Mouse (Mus musculus) right cerebral cortex, postnatal 10 days (tissue): ENCODE results near the gene Gm20388.
"Not testable (repeated sequence)": the region's sequence is repeated elsewhere in the genome, so short reads cannot be mapped to it uniquely, and the experiment has no call there.

ENCODE experiments used
- DNase-seq, 2 experiments: peaks; one replicate each; pipeline ENCODE4 v3.0.0; 2021; ENCODE audit warnings: low spot score in 2 of 2

Gm20388 gene

DNA sequence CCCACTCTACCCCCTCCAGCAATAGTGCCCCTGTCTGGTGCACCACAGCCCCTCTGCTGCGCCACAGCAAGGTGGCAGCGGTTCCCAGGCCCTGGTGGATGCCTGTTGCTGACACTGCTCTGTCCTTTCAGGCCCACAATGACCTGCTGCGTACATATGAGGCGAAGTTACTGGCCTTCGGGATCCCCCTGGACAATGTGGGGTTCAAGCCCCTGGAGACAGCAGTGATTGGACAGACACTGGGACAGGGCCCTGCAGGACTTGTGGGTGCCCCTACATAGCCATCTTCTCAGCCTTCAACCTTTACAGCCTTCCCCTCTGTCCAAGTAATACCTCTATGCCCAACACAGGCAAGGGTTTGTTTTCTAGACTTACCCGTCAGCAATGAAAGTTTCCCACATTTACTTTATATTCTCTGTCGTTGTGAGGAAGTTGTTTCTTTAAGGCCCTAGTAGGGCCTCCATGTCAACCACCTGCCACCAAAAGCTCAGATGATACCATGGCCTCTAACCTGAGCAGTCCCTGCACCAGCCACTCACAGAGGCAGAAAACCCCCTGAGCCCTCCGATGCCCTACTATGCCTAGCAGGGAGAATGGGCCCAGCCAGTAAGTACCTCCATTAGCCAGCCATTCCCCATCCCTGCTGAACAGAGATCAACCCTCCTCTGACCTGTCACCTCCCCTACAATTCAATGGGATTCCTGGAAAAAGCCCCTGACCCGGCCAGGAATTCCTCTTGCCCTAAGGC lies 3625.8 kb downstream of the Gm20388 start:
- no peak for DNase-seq

DNA sequence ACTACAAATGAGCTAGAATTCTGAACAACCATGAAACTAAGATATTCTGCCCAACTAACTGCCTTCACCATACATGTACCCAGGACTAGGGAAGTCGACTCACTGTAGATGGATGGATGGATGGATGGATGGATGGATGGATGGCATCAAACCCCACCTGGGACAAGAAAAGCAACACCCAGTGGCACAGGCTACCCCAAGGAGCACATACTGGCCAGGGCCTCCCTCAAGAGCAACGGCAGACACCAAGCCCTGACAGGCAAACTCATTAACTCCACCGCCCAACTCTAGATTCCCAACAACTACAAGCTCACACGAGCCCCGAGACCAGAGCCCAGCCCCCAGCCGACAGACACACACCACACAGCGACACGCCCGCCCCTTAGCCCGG lies 3626.3 kb downstream of the Gm20388 start:
- no peak for DNase-seq

DNA sequence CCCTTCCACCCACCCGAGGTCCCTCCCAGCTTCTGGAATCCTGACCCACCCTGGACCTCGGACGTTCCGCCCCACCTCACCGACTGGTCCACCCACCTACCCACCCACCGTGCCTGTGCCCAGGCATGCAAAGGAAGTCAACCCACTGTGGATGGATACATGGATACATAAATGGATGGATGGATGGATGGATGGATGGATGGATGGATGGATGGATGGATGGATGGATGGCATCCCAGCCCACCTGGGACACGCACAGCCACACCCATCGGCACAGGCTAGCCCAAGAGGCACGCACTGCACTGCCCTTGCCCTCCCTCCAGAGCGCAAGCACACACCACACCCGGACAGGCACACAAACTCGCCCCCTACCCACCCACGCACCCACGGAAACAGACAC lies 3627.0 kb downstream of the Gm20388 start:
- peak; percentile 51 to 80 for DNase-seq

DNA sequence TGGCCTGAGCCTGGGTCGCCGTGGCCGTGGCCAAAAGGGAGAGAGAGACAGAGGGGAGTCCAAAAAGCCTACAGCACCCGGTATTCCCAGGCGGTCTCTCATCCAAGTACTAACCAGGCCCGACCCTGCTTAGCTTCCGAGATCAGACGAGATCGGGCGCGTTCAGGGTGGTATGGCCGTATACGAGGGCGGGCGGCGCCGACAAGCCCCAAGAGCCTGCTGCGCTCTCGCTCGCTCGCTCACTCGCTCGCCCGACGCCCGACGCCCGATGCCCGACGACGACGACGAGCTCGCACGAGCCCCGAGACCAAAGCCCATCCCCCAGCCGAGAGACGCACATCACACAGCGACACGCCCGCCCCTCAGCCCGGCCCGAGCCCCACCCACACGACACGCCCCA lies 3653.6 kb downstream of the Gm20388 start:
- DNase-seq: not testable (repeated sequence)

DNA sequence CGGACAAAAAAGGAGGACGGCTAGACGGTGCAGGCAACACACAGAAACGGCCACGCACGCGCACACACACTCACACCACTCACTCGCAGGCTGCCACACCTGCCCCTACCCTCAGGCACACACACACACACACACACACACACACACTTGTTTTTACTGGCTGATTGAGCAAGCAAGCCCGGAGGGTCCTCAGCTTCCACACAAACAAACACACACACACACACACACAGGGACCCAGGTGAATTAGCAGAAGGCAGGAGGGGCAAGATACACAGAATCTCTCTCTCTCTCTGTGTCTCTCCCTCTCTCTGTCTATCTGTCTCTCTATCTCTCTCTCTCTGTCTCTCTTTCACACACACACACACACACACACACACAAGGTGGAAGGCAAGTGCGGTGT lies 3664.7 kb downstream of the Gm20388 start:
- DNase-seq: peak; percentile 30 to 39

DNA sequence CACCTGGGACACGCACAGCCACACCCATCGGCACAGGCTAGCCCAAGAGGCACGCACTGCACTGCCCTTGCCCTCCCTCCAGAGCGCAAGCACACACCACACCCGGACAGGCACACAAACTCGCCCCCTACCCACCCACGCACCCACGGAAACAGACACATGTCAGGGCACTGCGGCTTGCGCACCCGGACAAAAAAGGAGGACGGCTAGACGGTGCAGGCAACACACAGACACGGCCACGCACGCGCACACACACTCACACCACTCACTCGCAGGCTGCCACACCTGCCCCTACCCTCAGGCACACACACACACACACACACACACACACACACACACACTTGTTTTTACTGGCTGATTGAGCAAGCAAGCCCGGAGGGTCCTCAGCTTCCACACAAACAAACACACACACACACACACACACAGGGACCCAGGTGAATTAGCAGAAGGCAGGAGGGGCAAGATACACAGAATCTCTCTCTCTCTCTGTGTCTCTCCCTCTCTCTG lies 3690.1 kb downstream of the Gm20388 start:
- peak; percentile 22 to 38 for DNase-seq

DNA sequence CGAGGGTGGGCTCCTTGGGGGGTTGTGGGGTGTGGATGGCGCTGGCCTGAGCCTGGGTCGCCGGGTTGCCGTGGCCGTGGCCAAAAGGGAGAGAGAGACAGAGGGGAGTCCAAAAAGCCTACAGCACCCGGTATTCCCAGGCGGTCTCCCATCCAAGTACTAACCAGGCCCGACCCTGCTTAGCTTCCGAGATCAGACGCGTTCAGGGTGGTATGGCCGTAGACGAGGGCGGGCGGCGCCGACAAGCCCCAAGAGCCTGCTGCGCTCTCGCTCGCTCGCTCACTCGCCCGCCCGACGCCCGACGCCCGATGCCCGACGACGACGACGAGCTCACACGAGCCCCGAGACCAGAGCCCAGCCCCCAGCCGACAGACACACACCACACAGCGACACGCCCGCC lies 3690.8 kb downstream of the Gm20388 start:
- not testable (repeated sequence) for DNase-seq

DNA sequence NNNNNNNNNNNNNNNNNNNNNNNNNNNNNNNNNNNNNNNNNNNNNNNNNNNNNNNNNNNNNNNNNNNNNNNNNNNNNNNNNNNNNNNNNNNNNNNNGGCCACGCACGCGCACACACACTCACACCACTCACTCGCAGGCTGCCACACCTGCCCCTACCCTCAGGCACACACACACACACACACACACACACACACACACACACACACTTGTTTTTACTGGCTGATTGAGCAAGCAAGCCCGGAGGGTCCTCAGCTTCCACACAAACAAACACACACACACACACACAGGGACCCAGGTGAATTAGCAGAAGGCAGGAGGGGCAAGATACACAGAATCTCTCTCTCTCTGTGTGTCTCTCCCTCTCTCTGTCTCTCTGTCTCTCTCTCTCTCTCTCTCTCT lies 3702.0 kb downstream of the Gm20388 start:
- peak in 1 of 2 experiments; percentile 20 for DNase-seq

DNA sequence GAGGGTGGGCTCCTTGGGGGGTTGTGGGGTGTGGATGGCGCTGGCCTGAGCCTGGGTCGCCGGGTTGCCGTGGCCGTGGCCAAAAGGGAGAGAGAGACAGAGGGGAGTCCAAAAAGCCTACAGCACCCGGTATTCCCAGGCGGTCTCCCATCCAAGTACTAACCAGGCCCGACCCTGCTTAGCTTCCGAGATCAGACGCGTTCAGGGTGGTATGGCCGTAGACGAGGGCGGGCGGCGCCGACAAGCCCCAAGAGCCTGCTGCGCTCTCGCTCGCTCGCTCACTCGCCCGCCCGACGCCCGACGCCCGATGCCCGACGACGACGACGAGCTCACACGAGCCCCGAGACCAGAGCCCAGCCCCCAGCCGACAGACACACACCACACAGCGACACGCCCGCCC lies 3712.9 kb downstream of the Gm20388 start:
- not testable (repeated sequence) for DNase-seq

DNA sequence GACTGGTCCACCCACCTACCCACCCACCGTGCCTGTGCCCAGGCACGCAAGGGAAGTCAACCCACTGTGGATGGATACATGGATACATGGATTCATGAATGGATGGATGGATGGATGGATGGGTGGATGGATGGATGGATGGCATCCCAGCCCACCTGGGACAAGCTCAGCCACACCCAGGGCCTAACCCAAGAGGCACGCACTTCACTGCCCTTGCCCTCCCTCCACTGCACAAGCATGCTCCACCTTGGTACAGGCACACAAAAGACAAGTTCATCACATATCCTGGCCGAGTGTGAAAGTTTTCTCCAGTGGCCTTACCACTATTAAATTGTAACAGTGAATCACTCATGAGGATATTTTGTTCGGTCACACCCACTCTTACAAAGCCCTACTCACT lies 3713.6 kb downstream of the Gm20388 start:
- DNase-seq: no peak

DNA sequence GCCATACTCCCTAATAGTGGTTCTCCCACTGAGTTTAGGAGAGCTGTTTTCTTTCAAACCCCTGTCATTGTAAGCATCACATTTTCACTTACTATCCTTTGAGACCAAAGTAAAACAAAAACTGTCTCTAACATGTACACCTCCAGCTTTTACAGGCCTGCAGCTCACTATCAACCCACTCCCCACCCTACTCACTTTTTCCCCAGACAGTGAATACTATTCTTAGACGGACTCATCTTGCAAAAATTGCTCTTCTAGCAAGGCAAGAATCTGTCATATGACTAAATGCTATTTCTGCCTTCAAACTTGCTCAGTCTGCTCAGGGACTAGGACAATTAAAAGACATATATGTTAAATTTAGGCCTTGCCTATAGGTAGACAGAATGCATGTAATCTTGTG lies 3714.1 kb downstream of the Gm20388 start:
- DNase-seq: no peak

DNA sequence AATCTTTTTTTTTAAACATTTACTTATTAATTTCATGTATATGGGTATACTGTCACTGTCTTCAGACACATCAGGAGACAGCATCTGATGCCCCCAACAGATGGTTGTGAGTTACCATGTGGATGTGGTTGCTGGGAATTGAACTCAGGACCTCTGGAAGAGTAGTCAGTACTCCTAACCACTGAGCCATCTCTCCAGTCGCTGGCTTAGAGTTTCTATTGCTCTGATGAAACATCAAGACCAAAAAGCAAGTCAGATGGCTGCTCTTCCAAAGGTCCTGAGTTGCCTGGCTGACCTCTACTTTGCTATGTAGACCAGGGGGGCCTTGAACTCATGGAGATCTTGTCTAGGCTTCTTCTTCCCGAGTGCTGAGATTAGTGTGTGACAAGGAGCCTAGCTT lies 3715.1 kb downstream of the Gm20388 start:
- DNase-seq: no peak

DNA sequence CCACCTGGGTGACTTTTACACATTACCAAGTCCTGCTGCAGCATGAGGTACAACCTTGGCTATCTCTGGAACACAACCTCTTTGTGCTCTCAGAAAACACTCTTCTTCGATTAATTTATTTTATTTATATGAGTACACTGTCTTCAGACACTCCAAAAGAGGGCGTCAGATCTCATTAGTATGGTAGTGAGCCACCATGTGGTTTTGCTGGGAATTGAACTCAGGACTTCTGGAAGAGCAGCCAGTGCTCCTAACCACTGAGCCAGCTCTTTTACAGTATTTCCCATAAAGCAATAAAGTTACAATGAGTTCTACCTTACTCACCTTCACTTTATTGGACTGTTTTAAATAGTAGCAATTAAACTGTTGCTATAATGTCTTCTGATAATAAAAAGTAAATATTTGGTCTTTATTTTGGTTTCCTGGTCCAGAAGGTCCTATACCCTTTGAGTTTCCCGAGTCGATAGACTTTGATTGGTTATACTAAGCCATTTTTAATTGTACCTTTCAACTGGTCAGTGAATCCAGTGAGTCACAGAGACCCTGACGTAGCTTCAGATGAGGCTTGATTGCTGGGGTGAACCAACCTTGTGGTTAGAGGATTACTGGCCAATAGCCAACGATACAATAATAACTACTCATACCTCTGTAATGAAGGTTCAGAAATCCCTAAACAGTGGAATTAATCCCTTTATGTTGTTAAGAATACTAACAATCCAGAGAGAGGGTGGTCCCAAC lies 3716.9 kb downstream of the Gm20388 start:
- no peak for DNase-seq

DNA sequence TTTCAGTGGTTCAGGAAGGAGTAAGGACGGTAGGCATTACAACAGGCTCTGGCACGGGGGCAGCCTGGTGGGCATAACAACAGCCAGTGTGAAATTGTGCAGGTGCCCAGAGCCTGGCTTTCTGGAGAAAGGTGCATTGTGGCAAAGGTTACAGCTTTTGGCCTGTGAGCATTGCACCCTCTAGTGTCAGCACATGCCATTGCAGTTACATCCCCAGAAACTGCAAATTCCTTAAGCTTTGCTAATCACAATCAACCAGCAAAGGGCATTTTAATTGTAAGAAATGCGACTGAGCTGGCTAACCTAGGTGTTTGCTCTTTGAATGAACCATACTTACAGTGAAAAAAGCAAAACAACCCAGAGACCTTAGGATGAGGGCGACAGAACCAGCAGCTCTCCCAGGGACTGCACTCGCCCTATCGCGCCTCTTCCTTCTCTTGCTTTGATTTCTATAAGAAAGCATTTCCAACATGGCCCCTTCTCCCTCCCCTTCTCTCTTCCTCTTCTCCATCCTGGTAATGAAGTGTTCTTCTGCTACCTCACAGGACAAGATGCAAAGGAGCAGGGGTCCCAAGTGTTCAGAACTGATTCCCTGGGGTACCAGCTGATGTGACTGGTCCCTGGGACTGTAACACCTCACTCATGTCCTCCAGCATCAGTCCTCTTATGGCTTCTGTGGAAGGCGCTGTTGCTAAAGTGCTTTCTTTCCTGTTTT lies 3717.8 kb downstream of the Gm20388 start:
- peak in 1 of 2 experiments; percentile 61 for DNase-seq

DNA sequence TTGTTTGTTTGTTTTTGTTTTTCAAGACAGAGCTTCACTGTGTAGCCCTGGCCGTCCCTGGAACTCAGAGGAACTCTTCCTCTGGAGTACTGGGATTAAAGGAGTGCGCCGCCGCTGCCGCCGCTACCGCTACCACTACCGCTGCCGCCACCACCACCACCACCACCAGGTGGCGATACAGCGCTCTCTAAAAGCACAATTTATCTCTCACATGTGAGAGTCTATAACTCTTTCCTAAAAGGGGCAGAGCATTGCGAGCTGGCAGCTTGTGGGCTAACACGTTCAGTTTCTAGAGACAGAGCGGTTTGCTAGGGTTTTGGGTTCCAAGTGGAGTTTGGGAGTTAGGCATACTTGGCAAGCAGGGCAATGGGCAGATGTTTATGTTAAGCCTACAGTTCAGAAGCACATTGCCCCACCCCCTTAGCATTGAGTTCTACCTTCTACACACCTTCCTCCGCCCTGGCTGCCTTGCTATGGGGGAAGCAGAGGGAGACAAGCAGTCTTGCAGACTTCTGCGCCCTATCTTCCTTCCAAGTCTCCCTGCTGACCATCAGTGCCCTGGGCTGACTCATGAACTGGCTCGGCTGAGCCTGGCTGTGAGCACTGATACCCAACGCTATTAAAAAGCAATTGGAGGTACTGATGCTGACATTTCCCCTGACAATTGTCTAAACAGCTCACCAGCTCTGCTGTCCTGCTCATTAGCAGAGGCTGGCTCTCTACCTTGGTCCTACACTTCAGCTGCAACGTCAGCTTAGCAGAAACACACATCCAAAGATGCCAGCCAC lies 3718.5 kb downstream of the Gm20388 start:
- DNase-seq: peak; percentile 81 to 85

DNA sequence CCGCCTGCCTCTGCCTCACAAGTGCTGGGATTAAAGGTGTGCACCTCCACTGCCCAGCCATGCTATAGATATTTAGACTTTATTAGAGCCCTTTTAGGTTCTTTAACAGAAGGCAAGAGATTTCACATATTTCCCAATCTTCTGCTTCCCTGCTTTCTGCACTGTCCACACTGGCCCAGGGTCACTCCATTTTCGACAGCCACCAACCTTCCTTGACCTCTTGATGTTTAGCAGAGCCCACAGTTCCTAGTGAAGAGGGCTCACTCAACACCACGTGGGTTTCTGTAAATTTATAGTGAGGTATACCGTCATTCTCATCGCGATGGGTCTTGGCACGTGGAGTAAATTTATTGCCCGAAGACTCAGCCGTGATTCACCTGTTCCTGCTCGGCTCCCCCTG lies 3719.4 kb downstream of the Gm20388 start:
- DNase-seq: no peak

DNA sequence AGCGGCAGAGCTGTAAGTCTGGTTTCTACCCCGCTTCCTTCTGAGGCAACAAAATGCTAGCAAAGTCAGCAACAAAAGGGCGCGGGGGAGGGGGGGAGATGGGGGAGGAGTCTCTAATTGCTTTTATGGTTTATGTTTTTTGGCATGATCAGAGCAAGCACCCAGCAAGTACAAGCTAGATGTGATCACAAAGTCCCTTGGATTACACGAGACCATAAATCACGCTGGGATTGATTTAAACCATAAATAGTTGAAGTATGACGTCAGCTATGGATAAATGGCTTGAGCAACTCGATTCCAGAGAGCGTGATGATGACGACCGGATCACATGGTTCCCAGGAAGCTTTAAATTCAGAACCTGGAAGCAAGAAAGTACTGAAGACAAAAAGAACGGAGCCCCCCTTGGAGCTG lies 3720.2 kb downstream of the Gm20388 start:
- DNase-seq: no peak

DNA sequence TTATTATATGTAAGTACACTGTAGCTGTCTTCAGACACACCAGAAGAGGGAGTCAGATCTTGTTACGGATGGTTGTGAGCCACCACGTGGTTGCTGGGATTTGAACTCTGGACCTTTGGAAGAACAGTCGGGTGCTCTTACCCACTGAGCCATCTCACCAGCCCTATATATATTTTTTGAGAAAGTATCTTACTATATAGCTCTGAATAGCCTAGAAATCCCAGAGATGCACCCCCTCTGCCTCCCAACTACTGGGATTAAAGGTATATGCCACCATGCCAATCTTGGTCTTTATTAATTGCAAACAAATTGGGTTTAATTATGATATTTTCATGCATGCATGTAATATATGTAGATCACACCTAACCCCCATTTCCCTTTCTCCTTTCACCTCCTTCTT lies 3721.1 kb downstream of the Gm20388 start:
- not testable (repeated sequence) for DNase-seq

DNA sequence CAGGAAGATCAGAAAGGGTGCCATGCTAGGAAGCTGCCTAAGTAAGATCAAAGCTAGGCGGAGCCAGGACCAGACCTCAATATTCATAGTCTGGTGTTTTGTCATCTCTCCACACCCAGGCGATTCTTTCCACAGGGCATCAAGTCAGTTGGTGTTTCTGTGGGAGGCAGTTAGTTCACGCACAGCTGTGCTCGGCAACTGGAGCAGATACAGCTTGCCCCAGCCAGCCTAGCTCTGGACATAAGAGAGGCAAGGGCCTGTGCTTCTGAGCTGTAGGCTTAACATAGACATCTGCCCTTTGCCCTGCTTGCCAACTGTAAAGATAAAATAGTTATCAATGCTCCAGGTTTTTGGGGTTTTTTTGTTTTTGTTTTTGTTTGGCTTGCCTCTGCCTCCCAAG lies 3721.6 kb downstream of the Gm20388 start:
- no peak for DNase-seq

DNA sequence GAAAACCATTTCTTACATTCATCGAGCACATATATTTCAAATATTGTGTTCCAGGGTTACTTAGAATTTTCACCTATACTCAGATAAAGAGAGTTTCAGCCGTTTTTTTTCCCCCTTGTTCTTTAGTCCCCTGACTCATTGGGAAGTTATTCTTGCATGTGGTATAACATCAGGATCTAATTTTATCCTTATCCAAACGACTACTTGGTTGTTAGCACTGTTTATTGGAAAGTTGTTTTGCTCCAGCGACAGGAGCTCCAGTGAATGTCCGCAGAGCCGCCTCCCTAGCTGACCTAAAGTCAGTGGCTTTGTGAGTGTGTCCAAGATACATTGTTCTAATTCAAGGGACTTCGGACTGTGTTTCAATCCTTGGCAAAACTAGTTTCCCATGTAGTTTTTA lies 3723.2 kb downstream of the Gm20388 start:
- DNase-seq: no peak

DNA sequence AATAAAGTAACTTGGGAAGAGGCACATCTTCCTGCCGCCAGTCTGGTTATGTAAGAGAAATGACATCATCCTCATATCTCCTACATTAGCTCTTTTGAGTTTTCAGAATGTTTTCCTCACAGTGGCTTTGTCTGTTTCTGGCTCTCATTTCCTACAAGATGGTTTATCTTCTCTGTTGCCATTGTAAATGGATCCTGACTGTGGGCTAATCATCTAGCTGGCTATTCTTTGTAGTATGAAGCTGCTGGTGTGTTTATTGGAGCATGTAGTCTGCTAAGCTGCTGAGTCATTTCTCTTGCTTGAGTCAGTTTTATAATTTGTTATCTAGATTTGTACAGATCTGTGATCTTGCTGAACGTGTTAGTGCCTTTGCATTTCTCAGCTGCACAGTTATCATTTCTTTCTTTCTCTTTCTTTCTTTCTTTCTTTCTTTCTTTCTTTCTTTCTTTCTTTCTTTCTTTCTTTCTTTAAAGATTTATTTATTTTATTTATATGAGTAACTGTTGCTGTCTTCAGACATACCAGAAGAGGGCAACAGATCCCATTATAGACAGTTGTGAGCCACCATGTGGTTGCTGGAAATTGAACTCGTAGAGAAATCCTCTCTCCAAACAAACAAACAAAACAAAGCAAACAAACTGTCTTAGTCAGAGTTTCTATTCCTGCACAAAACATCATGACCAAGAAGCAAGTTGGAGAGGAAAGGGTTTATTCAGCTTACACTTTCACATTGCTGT lies 3723.9 kb downstream of the Gm20388 start:
- no peak for DNase-seq
